Mouse (Mus musculus) forebrain, embryonic 15.5 days (tissue): ENCODE measurements around the gene Slc4a4. TPM values are rescaled to one million over a fixed set of nuclear protein-coding genes. Genes with fewer than 3 reads are reported as not detected.
"Not testable (repeated sequence)": the region's sequence is repeated elsewhere in the genome, so short reads cannot be mapped to it uniquely, and the experiment has no call there.

Experiments used
- ATAC-seq: fragments of 200-750 bp; cut with Nextera tagmentation; replicated peaks from 2 replicates; pipeline ENCODE4 v1.8.0; 2017; ENCODE audit warnings: mild to moderate bottlenecking, moderate TSS enrichment, moderate library complexity
- H3K27ac ChIP-seq: fragments of 300-500 bp; sonication (generic); replicated peaks from 2 replicates; pipeline ENCODE4 v1.5.1; 2015; ENCODE audit warnings: mild to moderate bottlenecking, inconsistent platforms
- H3K27me3 ChIP-seq: fragments of 300-500 bp; sonication (generic); 2 replicates; pipeline ENCODE4 v1.6.1; 2015; ENCODE audit warnings: inconsistent platforms
- H3K36me3 ChIP-seq: fragments of 300-500 bp; sonication (generic); 2 replicates; pipeline ENCODE4 v1.6.1; 2015; ENCODE audit warnings: mild to moderate bottlenecking, inconsistent platforms
- H3K4me1 ChIP-seq: fragments of 300-500 bp; sonication (generic); 2 replicates; pipeline ENCODE4 v1.6.1; 2015; ENCODE audit warnings: inconsistent platforms
- H3K4me2 ChIP-seq: fragments of 300-500 bp; sonication (generic); replicated peaks from 2 replicates; pipeline ENCODE4 v1.6.1; 2015; ENCODE audit warnings: mild to moderate bottlenecking, inconsistent platforms
- H3K4me3 ChIP-seq: fragments of 300-500 bp; sonication (generic); 2 replicates; pipeline ENCODE4 v1.5.1; 2015; ENCODE audit warnings: mild to moderate bottlenecking, inconsistent platforms
- H3K9ac ChIP-seq: fragments of 300-500 bp; sonication (generic); replicated peaks from 2 replicates; pipeline ENCODE4 v1.6.1; 2015; ENCODE audit warnings: mild to moderate bottlenecking, inconsistent platforms
- H3K9me3 ChIP-seq: fragments of 300-500 bp; sonication (generic); 2 replicates; pipeline ENCODE4 v1.6.1; 2016; ENCODE audit warnings: inconsistent platforms
- WGBS: fragments of 180-500 bp; shearing (Covaris S2); methylation state at CpG from one replicate; pipeline ENCODE4 v1.1.7; 2015; ENCODE audit warnings: mixed read lengths; 5-methylcytosine and 5-hydroxymethylcytosine counted together
- polyA plus RNA-seq: library from polyadenylated mRNA; unstranded; fragments of >200 nt; fragmentation: Nextera tagmentation; extraction: Ambion mirVana; gene quantifications from 2 replicates; pipeline ENCODE4 v1.2.1, GENCODE M21; 2015

Slc4a4 gene
- polyA plus RNA-seq, 1 experiment from 2014 or later: 4.1 TPM

- Histone ChIP-seq H3K27ac (no peak overlapping the region), H3K9me3 (no peaks in the 10 kb centered on the region), H3K4me2 (no peak overlapping the region), H3K9ac (no peak overlapping the region), H3K4me3 (no peak overlapping the region), H3K36me3 (no peaks in the 10 kb centered on the region), H3K27me3 (no peaks in the 10 kb centered on the region), H3K4me1 (no peaks in the 10 kb centered on the region)
- 68% methylated on average over 9 of the region's 9 CpGs for WGBS
- no peak for ATAC-seq
Observed at GRCm38 (mm10) chr5:88990196-88990747, 103.7 kb downstream of the Slc4a4 start.

- H3K9me3 ChIP-seq, H3K27ac ChIP-seq, H3K27me3 ChIP-seq, H3K4me1 ChIP-seq, H3K4me3 ChIP-seq, ATAC-seq, H3K4me2 ChIP-seq, H3K36me3 ChIP-seq, H3K9ac ChIP-seq: not testable (repeated sequence)
- WGBS: 88% methylated on average over 2 of the region's 2 CpGs
Observed at GRCm38 (mm10) chr5:88991309-88991708, 104.7 kb downstream of the Slc4a4 start.

GRCm38 (mm10) chr5:88994533-88994932, 107.9 kb downstream of the Slc4a4 start:
- Histone ChIP-seq H3K27ac (no peak overlapping the region), H3K27me3 (no peaks in the 10 kb centered on the region)

DNA sequence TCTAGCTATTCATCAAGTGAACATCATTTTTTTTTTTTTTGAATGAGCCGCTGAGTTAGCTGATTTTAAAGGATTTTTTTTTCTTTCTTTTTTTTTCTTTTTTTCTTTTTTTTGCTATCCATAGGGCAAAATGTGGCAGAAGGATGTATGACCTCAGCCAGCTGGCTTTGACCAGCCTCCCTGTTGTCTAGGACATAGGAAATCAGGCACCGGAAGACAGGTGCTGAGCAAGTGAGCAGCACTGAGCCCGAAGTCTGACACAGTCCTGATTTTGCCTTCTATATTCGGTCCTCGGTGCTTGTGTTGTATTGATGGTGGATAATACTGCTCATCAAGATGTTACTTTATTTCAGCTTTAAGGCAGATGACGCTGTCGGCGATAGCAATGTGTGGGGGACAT, 109.6 kb downstream of the Slc4a4 start:
- Histone ChIP-seq H3K36me3 (no peaks in the 10 kb centered on the region), H3K27ac (no peak overlapping the region), H3K4me2 (no peak overlapping the region), H3K27me3 (no peaks in the 10 kb centered on the region), H3K4me3 (no peak overlapping the region), H3K9me3 (no peaks in the 10 kb centered on the region), H3K4me1 (no peaks in the 10 kb centered on the region), H3K9ac (no peak overlapping the region)
- no peak for ATAC-seq
- 98% methylated on average over 8 of the region's 8 CpGs for WGBS

More at GRCm38 (mm10) chr5:88994533-88994932, 107.9 kb downstream of the Slc4a4 start:
- ATAC-seq: peak; percentile 63; the same call in 1 of the 2 replicates
- no peak overlapping the region for H3K4me2 ChIP-seq
- no peaks in the 10 kb centered on the region for H3K9me3 ChIP-seq
- 93% methylated on average over 5 of the region's 5 CpGs for WGBS
- H3K4me1 ChIP-seq: no peaks in the 10 kb centered on the region
- no peak overlapping the region for H3K4me3 ChIP-seq
- H3K9ac ChIP-seq: no peak overlapping the region
- H3K36me3 ChIP-seq: no peaks in the 10 kb centered on the region

DNA sequence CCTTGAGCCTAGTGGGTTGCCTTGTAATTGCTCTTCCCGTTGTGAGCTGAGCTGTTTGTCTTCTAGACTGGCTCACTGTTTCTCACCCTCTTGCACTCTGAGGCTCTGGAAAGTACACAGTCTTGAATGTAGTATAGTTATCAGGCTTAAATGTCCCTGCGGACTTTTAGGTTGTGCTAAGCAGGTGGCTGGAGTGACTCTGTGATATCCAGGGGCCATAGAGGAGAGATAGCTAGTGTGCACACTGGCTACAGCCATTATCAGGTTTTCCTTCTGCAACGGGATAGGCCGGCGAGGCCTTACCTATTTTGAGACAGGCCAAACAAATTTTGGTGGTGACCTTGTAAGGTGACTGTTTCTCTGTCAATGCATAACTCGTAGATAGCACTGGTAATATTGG, 110.7 kb downstream of the Slc4a4 start:
- Histone ChIP-seq H3K9me3 (no peaks in the 10 kb centered on the region), H3K4me1 (no peaks in the 10 kb centered on the region), H3K27me3 (no peaks in the 10 kb centered on the region), H3K4me3 (no peak overlapping the region), H3K9ac (no peak overlapping the region), H3K4me2 (no peak overlapping the region), H3K36me3 (no peaks in the 10 kb centered on the region), H3K27ac (no peak overlapping the region)
- WGBS: 94% methylated on average over 6 of the region's 6 CpGs
- no peak for ATAC-seq

- Histone ChIP-seq H3K9me3 (no peaks in the 10 kb centered on the region), H3K27ac (no peak overlapping the region), H3K4me2 (no peak overlapping the region), H3K4me1 (no peaks in the 10 kb centered on the region), H3K4me3 (no peak overlapping the region), H3K9ac (no peak overlapping the region), H3K27me3 (no peaks in the 10 kb centered on the region), H3K36me3 (no peaks in the 10 kb centered on the region)
- ATAC-seq: no peak
- 92% methylated on average over 6 of the region's 6 CpGs for WGBS
Observed at GRCm38 (mm10) chr5:88999793-89000192, 113.2 kb downstream of the Slc4a4 start.

- Histone ChIP-seq H3K36me3 (no peaks in the 10 kb centered on the region), H3K27ac (no peak overlapping the region), H3K4me1 (no peaks in the 10 kb centered on the region), H3K9me3 (no peaks in the 10 kb centered on the region), H3K4me2 (no peak overlapping the region), H3K27me3 (no peaks in the 10 kb centered on the region), H3K9ac (no peak overlapping the region), H3K4me3 (no peak overlapping the region)
- WGBS: 94% methylated on average over 7 of the region's 7 CpGs
- no peak for ATAC-seq
Observed at GRCm38 (mm10) chr5:89000598-89000997, 114.0 kb downstream of the Slc4a4 start.

DNA sequence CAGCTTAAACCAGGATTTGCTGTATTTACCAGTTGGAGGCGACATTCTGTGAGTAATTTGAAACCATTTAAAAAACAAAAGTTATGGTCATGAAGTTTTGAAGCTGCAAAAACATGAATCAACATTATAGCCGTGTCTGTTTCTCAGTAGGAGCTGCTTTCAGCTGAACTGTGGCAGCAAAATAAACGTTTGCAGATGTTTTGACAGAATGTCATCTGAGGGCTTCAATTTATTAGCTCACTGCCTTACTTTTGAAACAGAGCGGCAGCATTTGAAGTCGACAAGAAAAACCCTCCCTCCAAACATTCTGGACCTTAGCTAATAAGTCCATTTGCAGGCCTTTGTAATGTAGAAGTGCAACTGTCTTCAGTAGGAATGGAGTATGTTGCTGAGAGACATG, 123.5 kb downstream of the Slc4a4 start:
- no peak for ATAC-seq
- H3K9me3 ChIP-seq: no peaks in the 10 kb centered on the region
- 58% methylated on average over 5 of the region's 5 CpGs for WGBS

DNA sequence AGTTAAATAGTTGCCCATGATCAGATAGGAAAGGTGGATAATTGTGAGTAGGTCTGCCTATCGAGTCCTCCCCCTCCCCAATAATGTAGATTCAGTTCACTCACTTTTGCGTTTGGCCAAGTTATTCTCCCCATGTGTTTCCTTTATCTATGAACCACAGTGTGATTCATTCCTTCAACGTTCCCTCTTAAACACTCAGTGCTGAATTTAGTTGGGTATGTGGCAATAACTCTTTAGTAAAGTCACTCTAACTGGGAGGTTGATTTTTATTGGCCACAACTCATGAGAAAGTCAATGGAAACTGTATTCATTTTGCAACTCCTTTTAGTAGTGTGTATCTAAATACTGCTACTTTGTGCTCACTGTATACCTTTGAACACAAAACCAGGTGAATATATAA, 125.8 kb downstream of the Slc4a4 start:
- Histone ChIP-seq H3K9me3 (no peaks in the 10 kb centered on the region), H3K27ac (no peak overlapping the region), H3K27me3 (no peaks in the 10 kb centered on the region), H3K4me1 (no peaks in the 10 kb centered on the region), H3K9ac (no peak overlapping the region), H3K4me3 (no peak overlapping the region), H3K36me3 (no peaks in the 10 kb centered on the region), H3K4me2 (no peak overlapping the region)
- 93% methylated on average over 3 of the region's 3 CpGs for WGBS
- no peak for ATAC-seq

More for the DNA sequence above, 123.5 kb downstream of the Slc4a4 start:
- H3K9ac ChIP-seq: no peak overlapping the region
- no peak overlapping the region for H3K4me2 ChIP-seq
- no peaks in the 10 kb centered on the region for H3K36me3 ChIP-seq
- no peaks in the 10 kb centered on the region for H3K27me3 ChIP-seq
- H3K4me3 ChIP-seq: no peak overlapping the region
- H3K4me1 ChIP-seq: no peaks in the 10 kb centered on the region
- no peak overlapping the region for H3K27ac ChIP-seq

DNA sequence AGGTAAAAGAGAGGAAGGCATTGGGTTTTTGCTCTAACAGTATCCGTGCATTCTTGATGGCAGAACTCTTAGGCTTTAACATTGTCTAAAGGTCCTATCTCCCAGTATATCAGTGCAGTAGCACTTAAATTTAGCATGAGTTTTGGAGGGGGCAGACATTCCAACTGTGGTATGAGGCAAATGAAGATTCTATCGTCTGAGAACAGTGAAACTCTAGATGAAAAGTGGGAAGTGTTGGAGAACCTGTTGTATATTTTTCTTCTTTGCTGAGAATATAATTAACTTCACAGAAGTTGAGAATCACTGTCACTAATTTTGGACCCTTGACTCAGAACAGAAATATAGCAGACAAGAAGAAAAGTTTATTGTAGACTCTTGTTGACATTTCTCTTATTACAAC, 128.2 kb downstream of the Slc4a4 start:
- H3K9me3 ChIP-seq: no peaks in the 10 kb centered on the region
- no peaks in the 10 kb centered on the region for H3K36me3 ChIP-seq
- H3K4me1 ChIP-seq: no peaks in the 10 kb centered on the region
- 89% methylated on average over 2 of the region's 2 CpGs for WGBS
- H3K27ac ChIP-seq: no peak overlapping the region
- H3K4me3 ChIP-seq: no peak overlapping the region
- H3K9ac ChIP-seq: no peak overlapping the region
- H3K27me3 ChIP-seq: no peaks in the 10 kb centered on the region
- no peak overlapping the region for H3K4me2 ChIP-seq
- ATAC-seq: no peak

GRCm38 (mm10) chr5:89015878-89016277, 129.3 kb downstream of the Slc4a4 start:
- no peak for ATAC-seq
- no peaks in the 10 kb centered on the region for H3K4me1 ChIP-seq
- no peaks in the 10 kb centered on the region for H3K36me3 ChIP-seq
- no peak overlapping the region for H3K4me3 ChIP-seq
- H3K9me3 ChIP-seq: no peaks in the 10 kb centered on the region
- H3K27me3 ChIP-seq: no peaks in the 10 kb centered on the region
- H3K27ac ChIP-seq: no peak overlapping the region
- no peak overlapping the region for H3K9ac ChIP-seq
- H3K4me2 ChIP-seq: no peak overlapping the region
- WGBS: 86% methylated on average over 5 of the region's 5 CpGs

DNA sequence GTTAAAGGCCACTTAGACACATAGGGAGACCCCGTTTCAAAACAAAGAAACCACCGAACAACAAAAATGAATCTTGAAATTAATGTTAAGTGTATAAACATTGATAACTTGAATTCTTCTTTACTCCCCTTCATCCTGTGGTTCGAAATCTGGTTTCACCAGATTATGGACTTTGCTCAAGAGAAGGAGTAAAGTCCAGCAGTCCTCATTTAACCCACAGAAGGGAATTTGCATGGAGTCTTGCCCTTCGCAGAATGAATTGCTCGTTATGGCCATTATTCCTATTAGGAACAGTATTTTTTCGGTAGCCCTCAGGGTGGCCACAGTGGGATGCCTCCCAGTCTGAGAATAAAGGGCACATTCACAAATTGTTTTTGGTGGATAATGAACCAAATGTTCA, 131.9 kb downstream of the Slc4a4 start:
- no peak for ATAC-seq
- WGBS: 33% methylated on average over 6 of the region's 6 CpGs
- Histone ChIP-seq H3K9ac (no peak overlapping the region), H3K9me3 (no peaks in the 10 kb centered on the region), H3K4me1 (no peaks in the 10 kb centered on the region), H3K36me3 (no peaks in the 10 kb centered on the region), H3K27me3 (no peaks in the 10 kb centered on the region), H3K27ac (no peak overlapping the region), H3K4me3 (no peak overlapping the region), H3K4me2 (no peak overlapping the region)

DNA sequence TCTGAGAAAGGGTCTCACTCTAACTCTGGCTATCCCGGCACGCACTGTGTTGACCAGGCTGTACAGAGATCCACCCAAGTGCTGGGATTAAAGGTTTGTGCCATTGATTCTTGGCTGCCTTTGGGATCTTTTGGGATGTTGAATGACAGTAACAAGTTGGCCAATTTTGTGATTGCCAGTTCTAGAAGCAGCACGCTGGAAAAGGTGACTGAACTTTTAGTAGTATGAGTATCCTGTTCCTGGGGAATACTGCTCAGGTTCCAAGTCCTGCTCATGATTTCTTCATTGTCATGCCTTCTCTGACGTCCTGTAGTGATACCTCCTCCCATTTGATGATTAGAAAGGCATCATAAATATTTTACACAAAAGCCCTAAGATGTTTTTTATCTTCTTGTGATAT, 137.8 kb downstream of the Slc4a4 start:
- H3K9me3 ChIP-seq: no peaks in the 10 kb centered on the region
- no peaks in the 10 kb centered on the region for H3K27me3 ChIP-seq
- H3K36me3 ChIP-seq: no peaks in the 10 kb centered on the region
- no peak overlapping the region for H3K9ac ChIP-seq
- no peak overlapping the region for H3K4me3 ChIP-seq
- no peak overlapping the region for H3K4me2 ChIP-seq
- 86% methylated on average over 4 of the region's 4 CpGs for WGBS
- no peak overlapping the region for H3K27ac ChIP-seq
- H3K4me1 ChIP-seq: no peaks in the 10 kb centered on the region
- no peak for ATAC-seq
